Mouse (Mus musculus): ENCODE measurements around the gene Nmur1. TPM values are rescaled to one million over a fixed set of nuclear protein-coding genes. Genes with fewer than 3 reads are reported as not detected.

Nmur1 gene
- polyA plus RNA-seq, 1 experiment from 2014 or later: not detected

- Histone ChIP-seq H3K27ac (replicated peaks; ENCODE audit: low read depth, low read length) (no peak overlapping the region), H3K27me3 (ENCODE audit: control insufficient read depth, insufficient read depth, low read length) (no peaks in the 10 kb centered on the region), H3K36me3 (replicated peaks; ENCODE audit: control insufficient read depth, insufficient read depth, low read depth, low read length) (no peaks in the 10 kb centered on the region), H3K4me1 (ENCODE audit: control insufficient read depth, insufficient read depth, low read length) (no peaks in the 10 kb centered on the region), H3K4me2 (ENCODE audit: low read depth, low read length) (no peak overlapping the region), H3K9ac (replicated peaks; ENCODE audit: low read length) (no peak overlapping the region), H3K9me3 (replicated peaks; ENCODE audit: control insufficient read depth, low read length) (no peaks in the 10 kb centered on the region), H3K4me3 (ENCODE audit: low read depth, low read length) (no peak overlapping the region)
- DNase-seq (ENCODE audit: low spot score): no peak
- ATAC-seq (replicated peaks; ENCODE audit: insufficient number of reproducible peaks, low FRiP score, low TSS enrichment, low read depth): no peak
- 75% methylated on average over 9 of the region's 9 CpGs for WGBS
Observed at GRCm38 (mm10) chr1:86379161-86379569, 46.9 kb downstream of the Nmur1 start.

GRCm38 (mm10) chr1:86378662-86379061, 47.4 kb downstream of the Nmur1 start:
- no peak overlapping the region for H3K4me2 ChIP-seq (ENCODE audit: low read depth, low read length)
- 70% methylated on average over 6 of the region's 6 CpGs for WGBS
- no peak overlapping the region for H3K27ac ChIP-seq (replicated peaks; ENCODE audit: low read depth, low read length)
- no peaks in the 10 kb centered on the region for H3K4me1 ChIP-seq (ENCODE audit: control insufficient read depth, insufficient read depth, low read length)
- no peak overlapping the region for H3K4me3 ChIP-seq (ENCODE audit: low read depth, low read length)
- DNase-seq (ENCODE audit: low spot score): no peak
- H3K9ac ChIP-seq (replicated peaks; ENCODE audit: low read length): no peak overlapping the region
- ATAC-seq (replicated peaks; ENCODE audit: insufficient number of reproducible peaks, low FRiP score, low TSS enrichment, low read depth): no peak
- no peaks in the 10 kb centered on the region for H3K9me3 ChIP-seq (replicated peaks; ENCODE audit: control insufficient read depth, low read length)
- no peaks in the 10 kb centered on the region for H3K27me3 ChIP-seq (ENCODE audit: control insufficient read depth, insufficient read depth, low read length)
- no peaks in the 10 kb centered on the region for H3K36me3 ChIP-seq (replicated peaks; ENCODE audit: control insufficient read depth, insufficient read depth, low read depth, low read length)

- Histone ChIP-seq H3K4me1 (ENCODE audit: control insufficient read depth, insufficient read depth, low read length) (no peaks in the 10 kb centered on the region), H3K36me3 (replicated peaks; ENCODE audit: control insufficient read depth, insufficient read depth, low read depth, low read length) (no peaks in the 10 kb centered on the region), H3K27me3 (ENCODE audit: control insufficient read depth, insufficient read depth, low read length) (no peaks in the 10 kb centered on the region), H3K9me3 (replicated peaks; ENCODE audit: control insufficient read depth, low read length) (no peaks in the 10 kb centered on the region), H3K4me3 (ENCODE audit: low read depth, low read length) (no peak overlapping the region), H3K27ac (replicated peaks; ENCODE audit: low read depth, low read length) (no peak overlapping the region), H3K4me2 (ENCODE audit: low read depth, low read length) (no peak overlapping the region), H3K9ac (replicated peaks; ENCODE audit: low read length) (no peak overlapping the region)
- no peak for DNase-seq (ENCODE audit: low spot score)
- no peak for ATAC-seq (replicated peaks; ENCODE audit: insufficient number of reproducible peaks, low FRiP score, low TSS enrichment, low read depth)
- 84% methylated on average over 5 of the region's 5 CpGs for WGBS
Observed at GRCm38 (mm10) chr1:86376354-86376753, 49.7 kb downstream of the Nmur1 start.

- Histone ChIP-seq H3K27me3 (ENCODE audit: control insufficient read depth, insufficient read depth, low read length) (no peaks in the 10 kb centered on the region), H3K9me3 (replicated peaks; ENCODE audit: control insufficient read depth, low read length) (no peaks in the 10 kb centered on the region), H3K27ac (replicated peaks; ENCODE audit: low read depth, low read length) (no peak overlapping the region), H3K36me3 (replicated peaks; ENCODE audit: control insufficient read depth, insufficient read depth, low read depth, low read length) (no peaks in the 10 kb centered on the region), H3K4me3 (ENCODE audit: low read depth, low read length) (no peak overlapping the region), H3K4me2 (ENCODE audit: low read depth, low read length) (no peak overlapping the region), H3K9ac (replicated peaks; ENCODE audit: low read length) (no peak overlapping the region), H3K4me1 (ENCODE audit: control insufficient read depth, insufficient read depth, low read length) (no peaks in the 10 kb centered on the region)
- ATAC-seq (replicated peaks; ENCODE audit: insufficient number of reproducible peaks, low FRiP score, low TSS enrichment, low read depth): no peak
- 47% methylated on average over 10 of the region's 10 CpGs for WGBS
- DNase-seq (ENCODE audit: low spot score): peak; percentile 60
Observed at GRCm38 (mm10) chr1:86371997-86372396, 54.0 kb downstream of the Nmur1 start.

GRCm38 (mm10) chr1:86368086-86368485, 57.9 kb downstream of the Nmur1 start:
- no peak for ATAC-seq (replicated peaks; ENCODE audit: insufficient number of reproducible peaks, low FRiP score, low TSS enrichment, low read depth)
- no peaks in the 10 kb centered on the region for H3K36me3 ChIP-seq (replicated peaks; ENCODE audit: control insufficient read depth, insufficient read depth, low read depth, low read length)
- H3K4me1 ChIP-seq (ENCODE audit: control insufficient read depth, insufficient read depth, low read length): no peaks in the 10 kb centered on the region
- H3K27ac ChIP-seq (replicated peaks; ENCODE audit: low read depth, low read length): no peak overlapping the region
- no peak overlapping the region for H3K4me3 ChIP-seq (ENCODE audit: low read depth, low read length)
- 68% methylated on average over 4 of the region's 4 CpGs for WGBS
- H3K4me2 ChIP-seq (ENCODE audit: low read depth, low read length): no peak overlapping the region
- no peak for DNase-seq (ENCODE audit: low spot score)
- no peak overlapping the region for H3K9ac ChIP-seq (replicated peaks; ENCODE audit: low read length)
- H3K27me3 ChIP-seq (ENCODE audit: control insufficient read depth, insufficient read depth, low read length): no peaks in the 10 kb centered on the region
- no peaks in the 10 kb centered on the region for H3K9me3 ChIP-seq (replicated peaks; ENCODE audit: control insufficient read depth, low read length)

- ATAC-seq (replicated peaks; ENCODE audit: insufficient number of reproducible peaks, low FRiP score, low TSS enrichment, low read depth) (no peak), DNase-seq (ENCODE audit: low spot score) (peak; percentile 68)
- H3K4me2 ChIP-seq (ENCODE audit: low read depth, low read length): no peak overlapping the region
- no peak overlapping the region for H3K9ac ChIP-seq (replicated peaks; ENCODE audit: low read length)
- 14% methylated on average over 6 of the region's 6 CpGs for WGBS
- no peaks in the 10 kb centered on the region for H3K9me3 ChIP-seq (replicated peaks; ENCODE audit: control insufficient read depth, low read length)
- no peaks in the 10 kb centered on the region for H3K27me3 ChIP-seq (ENCODE audit: control insufficient read depth, insufficient read depth, low read length)
- no peaks in the 10 kb centered on the region for H3K36me3 ChIP-seq (replicated peaks; ENCODE audit: control insufficient read depth, insufficient read depth, low read depth, low read length)
- no peaks in the 10 kb centered on the region for H3K4me1 ChIP-seq (ENCODE audit: control insufficient read depth, insufficient read depth, low read length)
- no peak overlapping the region for H3K27ac ChIP-seq (replicated peaks; ENCODE audit: low read depth, low read length)
- H3K4me3 ChIP-seq (ENCODE audit: low read depth, low read length): no peak overlapping the region
Observed at GRCm38 (mm10) chr1:86363671-86364070, 62.4 kb downstream of the Nmur1 start.

- DNase-seq (ENCODE audit: low spot score) (no peak), ATAC-seq (replicated peaks; ENCODE audit: insufficient number of reproducible peaks, low FRiP score, low TSS enrichment, low read depth) (no peak)
- no peaks in the 10 kb centered on the region for H3K9me3 ChIP-seq (replicated peaks; ENCODE audit: control insufficient read depth, low read length)
- H3K4me3 ChIP-seq (ENCODE audit: low read depth, low read length): no peak overlapping the region
- H3K9ac ChIP-seq (replicated peaks; ENCODE audit: low read length): no peak overlapping the region
- no peaks in the 10 kb centered on the region for H3K27me3 ChIP-seq (ENCODE audit: control insufficient read depth, insufficient read depth, low read length)
- no peaks in the 10 kb centered on the region for H3K4me1 ChIP-seq (ENCODE audit: control insufficient read depth, insufficient read depth, low read length)
- H3K36me3 ChIP-seq (replicated peaks; ENCODE audit: control insufficient read depth, insufficient read depth, low read depth, low read length): no peaks in the 10 kb centered on the region
- H3K27ac ChIP-seq (replicated peaks; ENCODE audit: low read depth, low read length): no peak overlapping the region
- H3K4me2 ChIP-seq (ENCODE audit: low read depth, low read length): no peak overlapping the region
- WGBS: 88% methylated on average over 4 of the region's 4 CpGs
Observed at GRCm38 (mm10) chr1:86361852-86362615, 64.0 kb downstream of the Nmur1 start.

- Histone ChIP-seq H3K36me3 (replicated peaks; ENCODE audit: control insufficient read depth, insufficient read depth, low read depth, low read length) (no peaks in the 10 kb centered on the region; the same call in 1 of the 2 replicates), H3K4me3 (ENCODE audit: low read depth, low read length) (peak overlapping the region; percentile 68), H3K9me3 (replicated peaks; ENCODE audit: control insufficient read depth, low read length) (no peaks in the 10 kb centered on the region), H3K27me3 (ENCODE audit: control insufficient read depth, insufficient read depth, low read length) (no peaks in the 10 kb centered on the region), H3K4me1 (ENCODE audit: control insufficient read depth, insufficient read depth, low read length) (no peaks in the 10 kb centered on the region), H3K27ac (replicated peaks; ENCODE audit: low read depth, low read length) (no peak overlapping the region), H3K4me2 (ENCODE audit: low read depth, low read length) (peak overlapping the region; percentile 69), H3K9ac (replicated peaks; ENCODE audit: low read length) (peak overlapping the region; percentile 80)
- 19% methylated on average over 12 of the region's 12 CpGs for WGBS
- ATAC-seq (replicated peaks; ENCODE audit: insufficient number of reproducible peaks, low FRiP score, low TSS enrichment, low read depth) (no peak), DNase-seq (ENCODE audit: low spot score) (no peak)
Observed at GRCm38 (mm10) chr1:86360441-86360840, 65.6 kb downstream of the Nmur1 start.
